Mouse (Mus musculus) liver (tissue): ENCODE data around the gene Scoc.
"Not testable (repeated sequence)": the region's sequence is repeated elsewhere in the genome, so short reads cannot be mapped to it uniquely, and the experiment has no call there.

ENCODE experiments used
- DNase-seq: peaks from one replicate; pipeline ENCODE4 v3.0.0-alpha.2; 2020; ENCODE audit warnings: mixed read lengths

Scoc gene

DNA sequence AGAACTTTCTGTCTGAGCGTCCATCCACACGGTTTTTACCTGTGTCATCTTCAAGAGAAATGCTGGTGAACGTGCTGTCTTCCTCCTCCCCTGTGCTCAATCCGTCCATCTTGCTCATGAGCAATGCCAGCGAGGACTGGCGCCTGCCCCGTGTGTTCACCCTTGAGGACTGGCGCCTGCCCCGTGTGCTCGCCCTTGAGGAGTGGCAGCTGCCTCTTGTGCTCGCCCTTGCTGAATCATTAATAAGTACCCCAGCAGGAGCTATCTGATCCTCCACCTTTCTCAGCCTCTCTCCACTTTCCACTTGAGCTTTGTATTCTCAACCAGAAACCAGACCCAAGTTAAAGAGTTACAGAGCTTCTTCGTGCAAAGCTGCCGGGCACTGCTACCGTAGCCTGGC lies at the start of gene Scoc:
Gene Scoc (minus strand): TSS at position 170 of the 400 bp plus-strand sequence.
- DNase-seq: no peak

DNA sequence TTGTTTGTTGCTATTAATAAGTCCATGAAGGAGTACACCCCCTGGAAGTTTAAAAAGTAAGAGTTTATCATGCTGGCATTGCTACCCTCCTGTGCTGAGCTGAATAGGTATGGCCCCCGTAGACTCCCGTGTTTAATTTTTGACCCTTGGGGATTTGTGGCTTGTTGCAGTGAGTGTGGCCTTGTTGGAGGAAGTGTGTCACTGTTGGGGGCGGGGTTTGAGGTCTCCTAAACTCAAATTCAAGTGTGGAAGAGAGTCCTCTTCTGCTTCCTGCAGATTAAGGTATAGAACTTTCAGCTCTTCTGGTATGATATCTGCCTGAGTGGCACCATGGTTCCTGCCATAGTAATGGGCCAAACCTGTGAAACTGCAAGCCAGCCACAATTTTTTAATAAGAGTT lies 1.4 kb upstream of the Scoc start:
- no peak for DNase-seq

GRCm38 (mm10) chr8:83457121-83457520 lies 1.1 kb downstream of the Scoc start:
- DNase-seq: no peak

DNA sequence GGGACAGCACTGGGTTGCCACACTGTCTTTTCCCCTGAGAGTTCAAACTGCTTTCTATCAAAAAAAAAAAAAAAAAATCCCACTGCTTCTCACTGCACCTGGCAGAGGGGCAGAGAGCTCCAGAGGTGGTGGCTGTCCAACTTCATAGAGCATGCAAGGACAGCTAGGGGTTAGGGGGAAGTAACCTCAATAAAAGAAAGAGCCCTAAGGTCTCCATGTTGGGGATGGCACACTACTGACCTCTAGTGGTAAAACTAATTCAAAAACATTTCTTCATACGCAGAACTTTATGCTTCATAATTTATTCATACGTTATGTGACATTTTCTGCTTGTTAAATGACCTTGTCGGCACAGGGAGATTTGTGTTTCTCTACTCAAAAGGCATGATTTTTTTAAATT lies 7.1 kb downstream of the Scoc start:
- DNase-seq: no peak

DNA sequence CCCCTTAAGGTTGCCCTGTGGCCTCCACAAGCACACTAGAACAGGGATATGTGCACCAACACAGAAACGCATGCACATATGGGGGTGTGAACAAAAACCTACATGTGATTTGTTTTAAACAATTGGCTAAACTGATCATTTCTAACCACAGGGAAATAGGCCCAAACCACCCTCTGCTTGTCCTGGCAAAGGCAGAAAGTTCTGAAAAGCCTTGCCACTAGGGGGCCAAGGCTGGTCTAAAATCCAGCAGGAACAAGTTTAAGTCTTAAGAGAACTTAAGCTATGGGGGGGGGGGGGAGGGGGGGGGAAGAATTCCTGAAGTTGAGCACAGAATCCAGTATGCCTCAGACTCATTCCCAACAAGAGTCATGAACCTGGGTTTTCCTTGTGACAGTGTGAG lies 8.2 kb downstream of the Scoc start:
- DNase-seq: peak; percentile 49

DNA sequence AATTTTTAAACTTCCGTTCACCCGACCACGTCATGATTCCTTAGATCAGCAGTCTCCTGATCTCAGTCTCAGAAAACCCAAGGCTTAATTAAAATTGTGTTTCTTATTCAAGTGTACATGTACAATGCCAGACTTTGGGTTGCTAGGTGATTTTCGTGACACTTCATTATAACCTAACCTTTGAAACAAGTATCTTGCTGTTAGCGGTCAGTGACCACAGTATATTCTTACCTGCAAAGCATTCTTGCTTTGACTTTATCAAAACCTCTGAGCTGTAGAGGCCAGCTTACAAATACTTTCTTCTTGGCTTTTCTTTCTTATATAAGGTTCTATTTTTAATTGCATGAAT lies 15.2 kb downstream of the Scoc start:
- no peak for DNase-seq

- peak; percentile 100 for DNase-seq
Observed at GRCm38 (mm10) chr8:83442243-83443051, 15.7 kb downstream of the Scoc start.

DNA sequence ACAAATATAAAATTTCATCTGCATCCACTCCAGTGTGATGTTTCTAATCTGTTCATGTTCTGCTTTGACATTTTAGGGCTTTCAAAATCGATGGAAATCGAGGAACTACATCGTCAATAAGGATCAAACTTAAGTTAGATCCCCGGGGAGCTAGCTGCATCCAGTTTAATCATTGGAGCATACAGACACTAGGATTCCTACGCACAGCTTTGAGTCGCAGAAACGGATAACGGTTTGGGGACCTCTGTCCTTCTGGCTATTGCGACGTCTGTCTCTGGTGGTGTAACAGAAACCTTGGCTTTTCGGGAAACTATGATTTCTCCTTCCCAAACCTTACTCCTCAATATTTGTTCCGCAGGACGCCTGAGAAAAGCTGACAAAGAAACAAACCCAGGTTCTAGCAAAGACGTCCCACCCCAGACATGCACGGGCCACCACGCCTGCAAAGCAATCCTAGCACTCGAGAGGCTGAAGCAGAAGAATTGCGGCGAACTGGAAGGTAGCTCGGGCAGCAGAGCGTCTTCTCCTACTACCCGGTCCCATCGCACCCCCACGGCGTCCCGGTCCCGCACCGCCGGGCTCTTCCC lies 16.4 kb downstream of the Scoc start:
- DNase-seq: no peak

GRCm38 (mm10) chr8:83437077-83437476 lies 21.1 kb downstream of the Scoc start:
- DNase-seq: no peak

GRCm38 (mm10) chr8:83429071-83429524 lies 29.1 kb downstream of the Scoc start:
- peak; percentile 76 for DNase-seq

DNA sequence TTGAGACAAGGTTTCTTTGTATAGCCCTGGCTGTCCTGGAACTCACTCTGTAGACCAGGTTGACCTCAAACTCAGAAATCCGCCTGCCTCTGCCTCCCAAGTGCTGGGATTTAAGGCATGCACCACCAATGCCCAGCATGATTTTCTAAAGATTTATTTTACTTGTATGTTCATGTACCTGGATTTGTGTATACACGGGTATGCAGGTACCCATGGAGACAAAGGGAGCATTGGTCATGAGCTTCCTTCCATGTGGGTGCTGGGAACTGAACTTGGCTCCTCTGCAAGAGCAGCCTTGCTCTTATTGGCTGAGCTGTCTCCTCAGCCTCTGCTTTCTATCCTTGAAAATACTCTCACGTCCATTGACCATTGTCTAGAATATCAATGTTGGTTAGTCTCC lies 29.6 kb downstream of the Scoc start:
- DNase-seq: not testable (repeated sequence)

DNA sequence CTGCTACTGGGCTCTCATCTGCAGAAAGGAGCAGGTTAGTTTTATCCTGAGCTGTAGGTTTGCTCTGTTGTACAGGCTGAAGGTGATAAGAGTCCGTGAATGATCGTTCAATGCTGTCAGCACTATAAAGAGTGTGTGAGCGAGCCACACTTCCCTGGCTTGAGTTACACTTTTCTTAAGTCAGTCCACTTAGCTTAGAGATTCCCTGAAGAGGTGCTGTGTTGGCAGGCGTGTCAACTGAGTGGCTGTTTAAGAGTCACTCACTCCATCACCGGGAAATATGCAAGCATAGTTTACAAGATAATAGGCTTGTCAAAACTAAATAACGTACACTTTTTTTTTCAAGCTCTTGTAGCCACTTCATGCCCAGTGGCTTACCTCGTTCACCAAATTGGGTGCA lies 31.2 kb downstream of the Scoc start:
- DNase-seq: peak; percentile 27

DNA sequence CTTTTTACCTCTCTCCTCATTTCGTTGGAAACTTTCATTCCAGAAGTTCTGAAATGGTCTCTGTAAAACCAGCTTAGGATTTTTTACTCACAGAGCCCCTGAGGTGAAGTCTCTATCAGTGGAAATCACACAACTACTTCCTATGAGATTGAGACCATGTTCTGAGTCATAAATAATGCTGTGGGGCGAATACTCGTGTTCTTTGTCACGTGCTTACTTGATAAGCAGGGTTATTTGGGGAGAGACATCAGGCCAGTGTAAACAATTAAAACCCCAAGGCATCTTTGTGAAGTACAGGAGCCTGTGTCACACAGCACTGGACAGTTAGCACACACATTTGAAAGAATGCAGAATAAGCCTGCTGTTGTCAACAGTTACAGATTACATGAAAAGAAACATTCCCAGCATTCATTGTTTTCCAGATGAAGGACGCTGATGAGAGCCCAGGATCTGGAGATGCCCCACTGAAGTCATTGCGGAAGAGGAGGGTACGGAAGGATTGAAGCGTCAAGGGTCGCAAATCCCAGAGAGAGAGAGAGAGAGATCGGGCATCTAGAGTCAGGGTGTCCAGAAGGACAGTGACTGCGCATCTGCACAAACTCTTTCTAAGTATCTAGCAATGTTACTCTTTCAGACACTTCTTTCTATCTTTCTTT lies 32.0 kb downstream of the Scoc start:
- no peak for DNase-seq

- DNase-seq: no peak
Observed at GRCm38 (mm10) chr8:83425202-83425601, 33.0 kb downstream of the Scoc start.

DNA sequence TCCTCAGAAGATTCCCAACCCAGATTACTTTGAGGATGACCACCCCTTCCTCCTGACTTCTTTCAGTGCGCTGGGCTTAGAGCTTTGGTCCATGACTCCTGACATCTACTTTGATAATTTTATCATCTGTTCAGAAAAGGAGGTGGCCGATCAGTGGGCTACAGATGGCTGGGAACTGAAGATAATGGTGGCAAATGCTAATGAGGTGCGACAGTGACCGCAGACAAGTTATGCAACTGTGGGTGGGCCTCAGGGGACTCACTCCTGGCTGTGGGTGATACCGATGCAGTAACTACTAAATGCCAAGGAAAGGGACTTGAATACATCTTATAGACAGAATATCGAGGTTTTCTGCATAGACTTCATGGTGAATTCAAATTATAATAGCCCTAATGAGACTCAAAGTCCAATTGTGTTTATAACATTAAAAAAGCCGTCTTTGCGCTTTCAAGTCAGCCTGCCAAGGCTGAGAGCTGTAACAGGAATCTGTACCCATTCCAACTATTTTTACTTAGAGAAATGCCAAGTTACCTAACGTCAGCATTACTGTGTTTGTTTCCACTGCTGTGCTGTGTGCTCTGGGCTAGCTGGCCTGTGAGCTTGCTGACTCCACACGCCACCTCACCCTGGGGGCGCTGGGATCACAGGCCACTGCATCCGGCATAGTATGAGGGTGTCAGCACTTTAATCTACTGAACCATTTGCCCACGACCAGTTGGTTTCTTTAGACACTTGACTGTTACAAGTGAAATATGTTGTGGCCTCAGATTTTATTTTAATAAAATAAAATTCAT lies 35.0 kb downstream of the Scoc start:
- peak; percentile 84 for DNase-seq

DNA sequence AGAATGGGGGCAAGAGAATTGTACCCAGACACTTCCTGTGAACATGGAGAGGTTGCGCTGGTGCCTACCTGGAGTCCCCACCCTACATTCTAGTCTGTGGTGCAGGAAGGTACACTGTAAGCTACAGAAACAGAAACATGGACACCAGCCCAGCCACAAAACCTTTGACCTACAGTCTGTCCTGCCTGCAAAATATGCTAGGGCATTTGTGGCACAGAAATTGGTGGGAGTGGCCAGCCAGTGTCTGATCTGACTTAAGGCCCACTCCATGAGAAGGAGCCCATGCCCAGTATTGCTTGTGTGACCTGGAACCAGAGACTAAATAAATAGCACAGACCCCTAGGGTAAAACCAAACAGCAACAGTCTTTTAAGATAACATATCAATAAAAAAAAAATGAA lies 36.8 kb downstream of the Scoc start:
- DNase-seq: no peak

DNA sequence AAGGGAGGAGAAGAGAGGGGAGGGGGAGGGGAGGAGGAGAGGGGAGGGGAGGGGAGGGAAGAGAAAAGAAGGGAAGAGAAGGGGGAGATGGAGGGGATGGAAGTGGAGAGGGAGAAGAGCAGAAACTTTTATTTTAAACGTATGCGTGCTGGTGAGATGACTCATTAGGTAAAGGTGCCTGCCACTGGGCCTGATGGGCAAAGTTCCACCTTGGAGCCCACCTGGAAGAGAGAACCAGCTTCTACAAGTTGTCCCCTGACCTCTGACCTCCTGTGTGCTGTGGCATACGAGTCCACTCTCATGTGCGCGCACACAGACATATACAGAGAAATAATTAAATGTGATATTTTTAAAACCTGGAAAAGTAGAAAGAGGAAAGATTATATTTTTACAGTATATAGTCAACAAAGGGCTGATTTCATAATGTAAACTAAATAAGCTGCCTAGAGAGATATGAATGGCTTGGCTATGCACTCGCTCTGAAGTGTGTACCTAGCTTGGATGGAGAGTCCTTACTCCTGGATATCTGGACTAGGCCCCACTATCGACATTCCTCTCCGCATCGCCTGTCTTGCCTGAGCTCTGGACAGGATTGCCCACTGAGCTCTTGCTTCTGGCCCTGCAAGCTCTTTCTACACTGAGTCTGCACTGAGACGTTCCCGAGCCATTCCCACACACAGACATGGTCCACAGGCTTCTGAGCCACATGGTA lies 39.2 kb downstream of the Scoc start:
- no peak for DNase-seq

DNA sequence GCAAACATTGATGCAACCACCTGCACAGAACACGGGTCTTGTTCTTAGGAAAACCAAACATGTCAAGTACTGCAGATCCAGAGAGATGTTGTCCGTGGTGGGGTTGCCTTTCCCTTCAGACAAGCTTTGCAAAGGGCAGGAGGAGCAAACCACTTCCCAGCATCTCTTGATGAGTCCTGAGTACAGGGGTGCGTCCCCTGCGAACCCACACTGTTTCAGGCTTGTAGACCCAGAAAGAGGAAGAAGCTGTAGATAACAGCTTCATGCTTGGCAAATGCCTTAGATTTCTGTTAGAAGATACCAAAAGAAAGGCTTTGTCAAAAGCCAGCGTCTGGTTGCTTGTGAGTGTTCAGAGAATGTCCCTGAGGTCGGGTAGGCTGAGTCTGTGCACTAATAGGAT lies 40.2 kb downstream of the Scoc start:
- no peak for DNase-seq

- DNase-seq: no peak
Observed at GRCm38 (mm10) chr8:83416878-83417277, 41.3 kb downstream of the Scoc start.

GRCm38 (mm10) chr8:83408496-83408895 lies 49.7 kb downstream of the Scoc start:
- no peak for DNase-seq

DNA sequence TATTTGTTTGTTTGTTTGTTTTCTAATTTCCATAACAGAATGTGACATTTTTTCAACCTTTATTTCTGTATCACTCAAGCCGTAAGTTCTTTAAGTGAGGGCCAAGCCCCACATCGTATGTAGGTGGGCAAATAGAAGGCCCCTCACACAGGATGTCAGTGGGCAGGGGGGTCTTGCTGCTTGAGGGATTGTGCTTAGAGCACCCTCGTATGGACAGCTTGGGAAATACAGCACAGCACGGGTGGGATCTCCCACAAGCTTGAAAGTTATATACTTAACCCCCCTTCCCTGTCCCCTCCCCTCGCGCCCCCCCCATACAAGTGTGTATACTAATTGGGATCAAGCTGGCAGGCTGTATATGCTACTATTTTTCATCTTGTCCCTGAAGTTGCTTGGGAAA lies 51.4 kb downstream of the Scoc start:
- DNase-seq: no peak

- peak; percentile 32 for DNase-seq
Observed at GRCm38 (mm10) chr8:83405548-83405947, 52.6 kb downstream of the Scoc start.

DNA sequence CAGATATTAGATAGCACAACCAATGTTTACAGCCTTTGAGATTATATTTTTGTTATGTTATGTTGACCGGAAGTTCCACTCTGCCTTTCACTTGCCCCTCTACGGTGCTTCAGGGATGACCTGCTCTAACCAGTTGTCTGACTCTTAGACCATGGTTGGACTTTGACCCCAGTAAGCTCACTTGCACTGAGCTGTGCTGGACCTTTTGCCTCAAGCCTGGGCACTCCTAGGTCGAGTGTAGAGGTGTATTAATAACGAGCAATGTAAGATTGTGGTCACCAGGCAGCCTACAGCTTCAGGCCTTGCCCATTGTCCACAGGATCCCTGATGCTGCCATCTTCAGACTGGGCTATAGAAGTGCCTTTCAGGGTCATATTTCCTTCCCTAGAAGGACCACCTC lies 60.5 kb downstream of the Scoc start:
- no peak for DNase-seq
